ENCODE assay signal across 8 mouse cellular contexts in the genomic region with DNA sequence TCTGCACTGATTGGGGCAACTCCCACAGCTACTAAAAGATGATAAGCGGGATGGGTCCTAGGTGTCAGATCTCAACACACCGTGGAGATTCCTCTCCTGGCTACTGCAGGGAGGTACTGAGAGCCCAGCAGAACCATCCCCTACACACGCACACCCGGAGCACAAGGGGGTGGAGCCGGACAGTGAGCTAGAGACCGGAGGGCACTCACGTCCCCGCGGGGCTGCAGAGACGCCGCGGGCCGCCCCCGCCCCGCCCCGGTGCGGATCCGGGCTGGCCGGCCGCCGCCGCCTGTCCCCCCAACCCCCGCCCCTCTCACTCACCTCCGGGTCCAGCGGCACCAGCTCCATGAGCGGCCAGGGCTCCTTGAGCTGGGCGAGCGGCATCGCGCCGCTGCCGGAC. TPM values are rescaled to one million over a fixed set of nuclear protein-coding genes. Genes with fewer than 3 reads are reported as not detected.
A peak's percentile ranks its signal among the peaks of the same experiment; 100 is the strongest.
DNase-seq lines count a peak whose midpoint lies in the region; ATAC-seq and TF ChIP-seq lines count a peak whose summit lies in the region.

No protein-coding gene starts in this region.

- peak overlapping the region; percentile 93 for H3K4me2 ChIP-seq in hindbrain, embryonic 13.5 days
- H3K4me2 ChIP-seq in liver, embryonic 13.5 days, result peak overlapping the region; percentile 98

- H3K79me2 ChIP-seq in MEL (ENCODE audit: control insufficient read depth, insufficient read depth, low read length, poor library complexity), result no peaks in the 10 kb centered on the region; the same call in 1 of the 2 replicates

- under 1% methylated on average over 32 of the region's 32 CpGs for WGBS in embryonic facial prominence, embryonic 10.5 days
- WGBS in hindbrain, embryonic 13.5 days, result 0% methylated on average over 27 of the region's 32 CpGs
- WGBS in liver, embryonic 13.5 days (ENCODE audit: insufficient replicate concordance), result under 1% methylated on average over 32 of the region's 32 CpGs

- peak overlapping the region; percentile 60 to 67; a peak in 3 of 4 replicates for H3K4me3 ChIP-seq in MEL (ENCODE audit: control insufficient read depth in 1 of 2, insufficient read depth in 1 of 2, low read depth in 2 of 2, low read length in 2 of 2)
- peak overlapping the region; percentile 93 for H3K4me3 ChIP-seq in embryonic facial prominence, embryonic 10.5 days
- peak overlapping the region; percentile 79 for H3K4me3 ChIP-seq in hindbrain, embryonic 13.5 days
- peak overlapping the region; percentile 75 for H3K4me3 ChIP-seq in liver, embryonic 13.5 days (replicated peaks)

- no peak for TF ChIP-seq RAD21 in MEL (IDR thresholded peaks at IDR 0.05; ENCODE audit: low read depth, low read length)

- no peaks in the 10 kb centered on the region for H3K4me1 ChIP-seq in MEL (ENCODE audit: control insufficient read depth in 1 of 2, insufficient read depth in 2 of 2, low read length in 2 of 2)
- peaks cover 44% of the 10 kb centered on the region for H3K4me1 ChIP-seq in embryonic facial prominence, embryonic 10.5 days
- peaks cover 25% of the 10 kb centered on the region for H3K4me1 ChIP-seq in hindbrain, embryonic 13.5 days (replicated peaks)
- peaks cover 32% of the 10 kb centered on the region for H3K4me1 ChIP-seq in liver, embryonic 13.5 days (replicated peaks)

- no peak for TF ChIP-seq POLR2A in MEL (IDR thresholded peaks at IDR 0.05; ENCODE audit: control insufficient read depth in 1 of 2, insufficient read depth in 1 of 2, low read depth in 1 of 2, low read length in 2 of 2, poor library complexity in 1 of 2)

- no peaks in the 10 kb centered on the region for H3K36me3 ChIP-seq in MEL (ENCODE audit: control insufficient read depth in 1 of 2, insufficient read depth in 2 of 2, low read length in 2 of 2)
- H3K36me3 ChIP-seq in embryonic facial prominence, embryonic 10.5 days (replicated peaks), result 0 out of 2 replicates have a peak, but pooled peaks cover 3% of the 10 kb centered on the region
- no peaks in the 10 kb centered on the region for H3K36me3 ChIP-seq in hindbrain, embryonic 13.5 days
- H3K36me3 ChIP-seq in liver, embryonic 13.5 days, result no peaks in the 10 kb centered on the region

- no peaks in the 10 kb centered on the region for H3K9me3 ChIP-seq in MEL (replicated peaks; ENCODE audit: insufficient read depth, low read length)
- no peaks in the 10 kb centered on the region for H3K9me3 ChIP-seq in embryonic facial prominence, embryonic 10.5 days
- H3K9me3 ChIP-seq in hindbrain, embryonic 13.5 days, result no peaks in the 10 kb centered on the region
- no peaks in the 10 kb centered on the region for H3K9me3 ChIP-seq in liver, embryonic 13.5 days (replicated peaks)

- peak overlapping the region; percentile 61 for H3K9ac ChIP-seq in MEL (ENCODE audit: control insufficient read depth, low read depth, low read length, poor library complexity, severe bottlenecking)
- H3K9ac ChIP-seq in hindbrain, embryonic 13.5 days, result peak overlapping the region; percentile 90
- H3K9ac ChIP-seq in liver, embryonic 13.5 days, result peak overlapping the region; percentile 75

- TF ChIP-seq CTCF in MEL (IDR thresholded peaks at IDR 0.05 in 2 of 3, conservative IDR thresholded peaks at IDR 0.05 in 1 of 3; ENCODE audit: control insufficient read depth in 1 of 3, insufficient read depth in 1 of 3, low read depth in 2 of 3, low read length in 3 of 3, poor library complexity in 1 of 3, severe bottlenecking in 1 of 3), result no peak

- H3K27ac ChIP-seq in MEL (ENCODE audit: control insufficient read depth, low read depth, low read length), result no peak overlapping the region
- H3K27ac ChIP-seq in embryonic facial prominence, embryonic 10.5 days (replicated peaks), result peak overlapping the region; percentile 92
- H3K27ac ChIP-seq in hindbrain, embryonic 13.5 days, result peak overlapping the region; percentile 85
- H3K27ac ChIP-seq in liver, embryonic 13.5 days, result peak overlapping the region; percentile 9; the same call in 1 of the 2 replicates

- ATAC-seq in hindbrain, embryonic 13.5 days (ENCODE audit: low FRiP score), result peak; percentile 69
- peak; percentile 54 for ATAC-seq in liver, embryonic 13.5 days (ENCODE audit: low read depth)
- peak; percentile 57; the same call in 1 of the 2 replicates for ATAC-seq in neutrophil, adult 5-6 weeks (ENCODE audit: extremely low read depth, insufficient number of reproducible peaks, low FRiP score, poor library complexity, severe bottlenecking)

- H3K27me3 ChIP-seq in MEL (ENCODE audit: control insufficient read depth in 1 of 2, insufficient read depth in 2 of 2, low read length in 2 of 2), result no peaks in the 10 kb centered on the region
- peaks cover 11% of the 10 kb centered on the region; the same call in 1 of the 2 replicates for H3K27me3 ChIP-seq in embryonic facial prominence, embryonic 10.5 days (replicated peaks; ENCODE audit: low read depth, poor library complexity, severe bottlenecking)
- 0 out of 2 replicates have a peak, but pooled peaks cover 8% of the 10 kb centered on the region for H3K27me3 ChIP-seq in hindbrain, embryonic 13.5 days
- H3K27me3 ChIP-seq in liver, embryonic 13.5 days, result peaks cover 48% of the 10 kb centered on the region

- TF ChIP-seq EP300 in MEL (IDR thresholded peaks at IDR 0.05; ENCODE audit: low read depth in 1 of 2, low read length in 2 of 2), result no peak

- peak; percentile 18 for DNase-seq in embryo, embryonic 10 days (ENCODE audit: low spot score)
- no peak for DNase-seq in embryo, embryonic 9.5 days (ENCODE audit: extremely low spot score)
- DNase-seq in MEL (ENCODE audit: low read depth, low spot score), result peak; percentile 22
- DNase-seq in embryonic facial prominence, embryonic 10.5 days (ENCODE audit: low spot score), result no peak
- no peak for DNase-seq in liver, embryonic 13.5 days
- DNase-seq in spleen, adult 12 weeks (ENCODE audit: low spot score), result no peak

TF ChIP-seq in MEL, 35 proteins besides CTCF, POLR2A, EP300 and RAD21:
- TF ChIP-seq RCOR1 (IDR thresholded peaks at IDR 0.05; ENCODE audit: low read depth, low read length) (no peak), USF1 (IDR thresholded peaks at IDR 0.05; ENCODE audit: low read depth, low read length) (no peak), SIN3A (IDR thresholded peaks at IDR 0.05; ENCODE audit: low read length) (no peak), GABPA (IDR thresholded peaks at IDR 0.05; ENCODE audit: low read depth, low read length) (no peak), POLR2AphosphoS5 (IDR thresholded peaks at IDR 0.05; ENCODE audit: borderline replicate concordance, low read depth, low read length) (no peak), ZNF384 (IDR thresholded peaks at IDR 0.05; ENCODE audit: low read depth, low read length) (no peak), CHD1 (IDR thresholded peaks at IDR 0.05; ENCODE audit: low read depth, low read length) (no peak), GATA1 (IDR thresholded peaks at IDR 0.05; ENCODE audit: low read depth, low read length) (no peak), KAT2A (conservative IDR thresholded peaks at IDR 0.05; ENCODE audit: low read depth, low read length) (no peak), NELFE (IDR thresholded peaks at IDR 0.05; ENCODE audit: low read depth, low read length) (no peak), MYB (IDR thresholded peaks at IDR 0.05; ENCODE audit: low read depth, low read length) (no peak), BHLHE40 (IDR thresholded peaks at IDR 0.05; ENCODE audit: borderline replicate concordance, low read depth, low read length) (no peak), POLR2AphosphoS2 (IDR thresholded peaks at IDR 0.05; ENCODE audit: low read length) (no peak)

RNA-seq across cellular contexts. Expression of a gene that starts 0.3 kb away (rescaled TPM):
- total RNA-seq in MEL (2012; rRNA removed), result 45.3 and 45.7 TPM in 2 replicates
- 10 to 100 TPM in 1 of 2 experiments, not detected in 1; 68.9 TPM for polyA plus RNA-seq in MEL (2012; ENCODE audit: insufficient read depth in 1 of 2, insufficient read length in 2 of 2, low read depth in 1 of 2, low replicate concordance in 2 of 2, missing spikeins in 1 of 2)
- polyA plus RNA-seq in embryonic facial prominence, embryonic 10.5 days (2016; fragmentation: Nextera tagmentation; extraction: Ambion mirVana), result 46.6 and 47.6 TPM in 2 replicates
- 20.9 and 23.6 TPM in 2 replicates for polyA plus RNA-seq in hindbrain, embryonic 13.5 days (2015; fragmentation: Nextera tagmentation; extraction: Ambion mirVana)
- polyA plus RNA-seq in liver, embryonic 13.5 days (2015; fragmentation: Nextera tagmentation; extraction: Ambion mirVana), result 50.3 and 54.2 TPM in 2 replicates
- 67.3 and 80.3 TPM in 2 replicates for total RNA-seq in neutrophil, adult 5-6 weeks (2017)

Comparison
In these comparisons a context has a peak if more than half of its experiments do, and no peak if none do; other contexts are left out.
1. DNase-seq: peak in embryo, embryonic 10 days (single experiment) and MEL (single experiment); none in embryo, embryonic 9.5 days (single experiment), embryonic facial prominence, embryonic 10.5 days (single experiment), liver, embryonic 13.5 days (single experiment) and spleen, adult 12 weeks (single experiment).
2. Peak in every context shown above with its lines, with median percentiles within 50 percentile points of each other: H3K4me3 ChIP-seq, H3K9ac ChIP-seq and ATAC-seq.